Mouse (Mus musculus): ENCODE measurements around the gene Rhot2. TPM values are rescaled to one million over a fixed set of nuclear protein-coding genes. Genes with fewer than 3 reads are reported as not detected.
A peak's percentile ranks its signal among the peaks of the same experiment; 100 is the strongest.

Rhot2 gene
- polyA plus RNA-seq, 1 experiment from 2014 or later = 9.8 TPM

GRCm38 (mm10) chr17:25823452-25823851 is 21.2 kb downstream of the Rhot2 start, which contains the start of gene Wdr24:
Gene Wdr24 (plus strand): TSS chr17:25823627.
- peaks cover 24% of the 10 kb centered on the region for H3K27me3 ChIP-seq (ENCODE audit: insufficient read depth, low read length)
- H3K4me3 ChIP-seq (ENCODE audit: low read depth, low read length) = peak within 1 kb of the TSS; percentile 74
- DNase-seq (peak; percentile 80), ATAC-seq (peak; percentile 79)
- H3K4me2 ChIP-seq (ENCODE audit: low read depth, low read length) = peak within 1 kb of the TSS; percentile 92
- H3K9ac ChIP-seq (replicated peaks) = peak within 1 kb of the TSS; percentile 71
- peak within 1 kb of the TSS; percentile 62 for H3K27ac ChIP-seq (ENCODE audit: low read depth)
- H3K36me3 ChIP-seq (replicated peaks; ENCODE audit: insufficient read depth, low read length) = peaks cover 13% of the 10 kb centered on the region
- under 1% methylated on average over 18 of the region's 18 CpGs for WGBS (ENCODE audit: insufficient replicate concordance)
- no peaks in the 10 kb centered on the region for H3K9me3 ChIP-seq (ENCODE audit: low read length)
- H3K4me1 ChIP-seq (ENCODE audit: insufficient read depth) = peaks cover 22% of the 10 kb centered on the region
- TF ChIP-seq EP300 (IDR thresholded peaks at IDR 0.05; ENCODE audit: low read depth) (peak; percentile 44; the same call in 1 of the 2 replicates), CTCF (IDR thresholded peaks at IDR 0.05; ENCODE audit: low read depth) (peak; percentile 7; the same call in 1 of the 2 replicates)

- H3K4me3 ChIP-seq (ENCODE audit: low read depth, low read length) = no peak overlapping the region
- DNase-seq (peak; percentile 29), ATAC-seq (peak; percentile 54)
- peaks cover 8% of the 10 kb centered on the region for H3K4me1 ChIP-seq (ENCODE audit: insufficient read depth)
- H3K36me3 ChIP-seq (replicated peaks; ENCODE audit: insufficient read depth, low read length) = no peaks in the 10 kb centered on the region
- TF ChIP-seq CTCF (IDR thresholded peaks at IDR 0.05; ENCODE audit: low read depth) = no peak
- H3K27me3 ChIP-seq (ENCODE audit: insufficient read depth, low read length) = peaks cover 45% of the 10 kb centered on the region
- H3K9me3 ChIP-seq (ENCODE audit: low read length) = no peaks in the 10 kb centered on the region
- 8% methylated on average over 45 of the region's 46 CpGs for WGBS (ENCODE audit: insufficient replicate concordance)
- no peak overlapping the region for H3K4me2 ChIP-seq (ENCODE audit: low read depth, low read length)
- H3K27ac ChIP-seq (ENCODE audit: low read depth) = no peak overlapping the region
- H3K9ac ChIP-seq (replicated peaks) = no peak overlapping the region
These were observed 25.5 kb downstream of the Rhot2 start for GRCm38 (mm10) chr17:25818851-25819780.

DNA sequence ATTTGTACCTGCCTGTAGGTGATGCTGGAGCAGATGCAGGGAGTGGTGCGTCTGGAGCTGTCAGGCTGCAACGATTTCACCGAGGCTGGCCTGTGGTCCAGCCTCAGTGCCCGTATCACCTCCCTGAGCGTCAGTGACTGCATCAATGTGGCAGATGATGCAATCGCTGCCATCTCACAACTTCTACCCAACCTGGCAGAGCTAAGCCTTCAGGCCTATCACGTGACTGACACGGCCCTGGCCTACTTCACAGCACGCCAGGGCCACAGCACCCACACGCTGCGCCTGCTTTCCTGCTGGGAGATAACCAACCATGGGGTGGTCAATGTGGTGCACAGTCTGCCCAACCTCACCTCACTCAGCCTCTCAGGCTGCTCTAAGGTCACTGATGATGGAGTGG is 27.0 kb downstream of the Rhot2 start:
- no peaks in the 10 kb centered on the region for H3K9me3 ChIP-seq (ENCODE audit: low read length)
- no peak overlapping the region for H3K4me3 ChIP-seq (ENCODE audit: low read depth, low read length)
- H3K4me1 ChIP-seq (ENCODE audit: insufficient read depth) = peaks cover under 1% of the 10 kb centered on the region; the same call in 1 of the 2 replicates
- H3K27ac ChIP-seq (ENCODE audit: low read depth) = no peak overlapping the region
- no peak overlapping the region for H3K9ac ChIP-seq (replicated peaks)
- peaks cover 56% of the 10 kb centered on the region for H3K27me3 ChIP-seq (ENCODE audit: insufficient read depth, low read length)
- no peak overlapping the region for H3K4me2 ChIP-seq (ENCODE audit: low read depth, low read length)
- DNase-seq (no peak), ATAC-seq (no peak)
- 70% methylated on average over 11 of the region's 11 CpGs for WGBS (ENCODE audit: insufficient replicate concordance)
- no peak for TF ChIP-seq CTCF (IDR thresholded peaks at IDR 0.05; ENCODE audit: low read depth)
- TF ChIP-seq EP300 (IDR thresholded peaks at IDR 0.05; ENCODE audit: low read depth) = no peak
- H3K36me3 ChIP-seq (replicated peaks; ENCODE audit: insufficient read depth, low read length) = no peaks in the 10 kb centered on the region

DNA sequence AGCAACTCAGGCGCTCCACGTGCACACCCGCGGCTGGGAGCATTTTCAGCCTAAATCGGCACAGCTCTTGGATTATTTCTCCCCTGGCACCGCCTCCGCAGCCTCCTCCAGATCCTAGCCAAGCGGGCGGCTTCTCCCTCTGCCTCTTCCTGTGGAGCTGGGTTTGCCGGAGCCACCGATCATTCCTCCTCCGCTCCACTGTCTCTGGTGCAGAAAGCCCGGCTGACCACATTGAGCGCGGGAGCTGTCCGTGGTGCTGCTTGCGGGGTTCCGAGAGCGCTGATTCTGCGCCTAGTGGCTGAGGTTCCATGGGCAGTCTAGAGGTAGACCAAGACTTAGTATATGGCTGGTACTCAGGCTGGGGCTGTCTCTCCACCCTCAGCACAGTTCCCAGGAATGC is 31.2 kb downstream of the Rhot2 start:
- Histone ChIP-seq H3K27me3 (ENCODE audit: insufficient read depth, low read length) (peaks cover 66% of the 10 kb centered on the region), H3K9me3 (ENCODE audit: low read length) (no peaks in the 10 kb centered on the region), H3K27ac (ENCODE audit: low read depth) (no peak overlapping the region), H3K9ac (replicated peaks) (no peak overlapping the region), H3K4me1 (ENCODE audit: insufficient read depth) (peaks cover 12% of the 10 kb centered on the region; the same call in 1 of the 2 replicates), H3K4me2 (ENCODE audit: low read depth, low read length) (no peak overlapping the region), H3K36me3 (replicated peaks; ENCODE audit: insufficient read depth, low read length) (no peaks in the 10 kb centered on the region), H3K4me3 (ENCODE audit: low read depth, low read length) (no peak overlapping the region)
- 6% methylated on average over 20 of the region's 20 CpGs for WGBS (ENCODE audit: insufficient replicate concordance)
- ATAC-seq (peak; percentile 72), DNase-seq (peak; percentile 90)
- TF ChIP-seq CTCF (IDR thresholded peaks at IDR 0.05; ENCODE audit: low read depth) (peak; percentile 62), EP300 (IDR thresholded peaks at IDR 0.05; ENCODE audit: low read depth) (no peak)

DNA sequence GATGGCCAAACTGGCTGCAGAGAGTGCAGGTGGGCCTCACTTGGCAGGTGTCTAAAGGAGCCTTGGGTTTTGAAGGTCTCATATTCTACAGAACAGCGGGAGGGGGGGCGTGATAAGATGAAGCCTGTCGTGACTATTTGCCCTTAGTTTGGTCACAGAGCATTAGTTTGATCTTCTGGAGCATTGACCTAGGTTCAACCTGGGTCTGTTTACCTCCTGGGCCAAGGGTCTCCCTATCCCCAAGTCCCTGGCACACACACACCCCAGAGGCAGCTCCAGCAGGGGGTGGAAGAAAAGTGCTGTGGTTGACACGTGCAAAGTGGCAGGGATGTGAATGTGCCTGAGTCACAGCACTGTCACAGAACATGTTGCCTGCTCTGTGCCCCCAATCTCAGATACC is 33.8 kb downstream of the Rhot2 start:
- Histone ChIP-seq H3K9me3 (ENCODE audit: low read length) (no peaks in the 10 kb centered on the region), H3K4me2 (ENCODE audit: low read depth, low read length) (no peak overlapping the region), H3K27ac (ENCODE audit: low read depth) (no peak overlapping the region), H3K27me3 (ENCODE audit: insufficient read depth, low read length) (peaks cover 65% of the 10 kb centered on the region), H3K4me1 (ENCODE audit: insufficient read depth) (peaks cover 12% of the 10 kb centered on the region; the same call in 1 of the 2 replicates), H3K4me3 (ENCODE audit: low read depth, low read length) (no peak overlapping the region), H3K36me3 (replicated peaks; ENCODE audit: insufficient read depth, low read length) (no peaks in the 10 kb centered on the region), H3K9ac (replicated peaks) (no peak overlapping the region)
- DNase-seq = no peak
- no peak for ATAC-seq
- TF ChIP-seq CTCF (IDR thresholded peaks at IDR 0.05; ENCODE audit: low read depth) (no peak), EP300 (IDR thresholded peaks at IDR 0.05; ENCODE audit: low read depth) (no peak)
- WGBS (ENCODE audit: insufficient replicate concordance) = 54% methylated on average over 4 of the region's 4 CpGs

DNA sequence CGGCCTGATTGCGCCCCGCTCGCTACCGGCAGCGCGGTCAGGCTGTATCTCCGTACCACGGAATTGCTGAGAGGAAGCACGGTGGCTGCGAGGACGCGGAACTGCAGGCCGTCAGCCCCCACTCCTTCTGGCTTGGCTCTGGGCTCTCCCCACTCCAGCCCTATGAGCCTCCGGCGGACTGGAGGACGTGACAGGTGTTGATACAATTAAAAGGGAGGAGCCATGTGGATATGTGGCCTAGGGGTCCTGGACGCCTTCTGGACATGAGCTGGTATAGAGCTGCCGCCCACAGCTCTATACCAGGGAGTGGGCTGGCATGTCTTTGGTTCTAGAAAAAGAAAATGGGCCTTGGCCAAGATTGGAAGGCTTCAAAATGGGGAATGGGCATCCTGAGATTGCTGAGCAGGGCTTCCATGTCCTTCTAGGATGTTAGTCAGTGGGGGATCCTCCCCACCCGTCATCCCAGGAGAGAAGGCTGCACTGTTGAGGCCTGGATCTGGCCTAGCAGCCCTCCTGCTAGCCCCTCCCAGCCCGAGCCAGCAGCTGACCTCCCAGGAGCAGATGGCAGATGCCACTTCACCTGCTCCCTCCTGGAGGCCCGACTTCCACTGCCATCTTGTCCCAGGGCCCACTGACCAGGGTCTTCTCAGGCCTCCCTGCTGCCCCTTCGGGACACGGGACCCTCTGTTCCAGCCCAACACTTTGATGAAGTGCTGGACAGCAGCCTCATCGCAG is 34.9 kb downstream of the Rhot2 start:
- H3K36me3 ChIP-seq (replicated peaks; ENCODE audit: insufficient read depth, low read length) = no peaks in the 10 kb centered on the region
- H3K9me3 ChIP-seq (ENCODE audit: low read length) = no peaks in the 10 kb centered on the region
- ATAC-seq (no peak), DNase-seq (no peak)
- H3K27me3 ChIP-seq (ENCODE audit: insufficient read depth, low read length) = peaks cover 63% of the 10 kb centered on the region
- no peak overlapping the region for H3K27ac ChIP-seq (ENCODE audit: low read depth)
- peak overlapping the region; percentile 52 for H3K4me3 ChIP-seq (ENCODE audit: low read depth, low read length)
- WGBS (ENCODE audit: insufficient replicate concordance) = 15% methylated on average over 23 of the region's 25 CpGs
- peaks cover 12% of the 10 kb centered on the region; the same call in 1 of the 2 replicates for H3K4me1 ChIP-seq (ENCODE audit: insufficient read depth)
- no peak overlapping the region for H3K9ac ChIP-seq (replicated peaks)
- TF ChIP-seq CTCF (IDR thresholded peaks at IDR 0.05; ENCODE audit: low read depth) = no peak
- TF ChIP-seq EP300 (IDR thresholded peaks at IDR 0.05; ENCODE audit: low read depth) = no peak
- H3K4me2 ChIP-seq (ENCODE audit: low read depth, low read length) = peak overlapping the region; percentile 75

Measured in liver, postnatal 0 days (tissue).